ENCODE assay signal across 46 mouse cellular contexts in the genomic region with DNA sequence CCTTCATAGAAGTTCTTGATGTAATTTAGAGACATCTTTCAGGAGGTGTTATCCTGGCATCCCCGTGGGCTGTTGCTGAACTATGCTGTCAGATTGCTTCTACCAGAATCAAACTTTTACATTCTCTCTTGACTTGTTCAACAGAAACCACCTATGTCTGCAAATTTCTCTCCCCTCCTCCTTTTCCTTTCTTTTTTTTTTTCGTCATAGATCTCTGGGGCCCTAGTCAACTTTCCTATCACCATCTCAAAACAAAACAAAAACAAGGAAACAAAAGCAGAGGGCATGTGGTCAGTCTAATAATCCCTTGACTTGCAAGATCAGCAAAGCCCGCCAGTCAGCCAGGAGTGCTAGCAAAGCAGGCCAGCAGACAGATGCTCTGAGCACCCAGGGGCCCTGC. TPM values are rescaled to one million over a fixed set of nuclear protein-coding genes. Genes with fewer than 3 reads are reported as not detected.
"Had no signal": no experiment of that assay in that cellular context is flagged by ENCODE, and none has a peak within 500 bp of the region (broad histone marks: within the 10 kb centered on the region; RNA-seq: fewer than 3 reads in every experiment).

A gene (minus strand): TSS at position 101 of the 400 bp plus-strand sequence.

- H3K9ac ChIP-seq: limb, embryonic 12.5 days; limb, embryonic 13.5 days; limb, embryonic 15.5 days; liver, embryonic 12.5 days; liver, embryonic 13.5 days; liver, embryonic 14.5 days; liver, embryonic 15.5 days; liver, postnatal 0 days; lung, embryonic 14.5 days; lung, embryonic 15.5 days; midbrain, embryonic 12.5 days; midbrain, embryonic 13.5 days; midbrain, embryonic 15.5 days had no signal

- H3K27ac ChIP-seq: limb, embryonic 10.5 days; limb, embryonic 12.5 days; limb, embryonic 13.5 days; limb, embryonic 15.5 days; liver, embryonic 12.5 days; liver, embryonic 13.5 days; liver, embryonic 14.5 days; liver, embryonic 15.5 days; lung, embryonic 15.5 days; macrophage; midbrain, embryonic 10.5 days; midbrain, embryonic 12.5 days; midbrain, embryonic 13.5 days; midbrain, embryonic 15.5 days had no signal

- DNase-seq: left cerebral cortex, postnatal 4 days; liver; liver, embryonic 13.5 days; liver, postnatal 0 days; lung, adult 18-20 months; lung, adult 2 months; lung, embryonic 14.5 days; lung, postnatal 10 days; lung, postnatal 14 days; lung, postnatal 36 days; lung, postnatal 4 days; midbrain, embryonic 14.5 days had no signal

- H3K4me2 ChIP-seq: limb, embryonic 12.5 days; limb, embryonic 13.5 days; limb, embryonic 15.5 days; liver, embryonic 11.5 days; liver, embryonic 12.5 days; liver, embryonic 13.5 days; liver, embryonic 15.5 days; lung, embryonic 14.5 days; lung, embryonic 15.5 days; midbrain, embryonic 11.5 days; midbrain, embryonic 12.5 days; midbrain, embryonic 13.5 days; midbrain, embryonic 15.5 days had no signal

- H3K27me3 ChIP-seq: limb, embryonic 12.5 days; limb, embryonic 13.5 days; limb, embryonic 15.5 days; liver, embryonic 12.5 days; liver, embryonic 13.5 days; liver, embryonic 15.5 days; lung, embryonic 15.5 days; megakaryocyte, embryonic 14.5 days; midbrain, embryonic 12.5 days; midbrain, embryonic 13.5 days; midbrain, embryonic 15.5 days had no signal

- H3K4me1 ChIP-seq: limb, embryonic 10.5 days; limb, embryonic 12.5 days; limb, embryonic 13.5 days; limb, embryonic 15.5 days; liver, embryonic 12.5 days; liver, embryonic 13.5 days; liver, embryonic 15.5 days; lung, embryonic 15.5 days; megakaryocyte, embryonic 14.5 days; midbrain, embryonic 10.5 days; midbrain, embryonic 12.5 days; midbrain, embryonic 13.5 days; midbrain, embryonic 15.5 days had no signal

- H3K36me3 ChIP-seq: limb, embryonic 10.5 days; limb, embryonic 12.5 days; limb, embryonic 13.5 days; limb, embryonic 15.5 days; liver, embryonic 12.5 days; liver, embryonic 13.5 days; liver, embryonic 15.5 days; lung, embryonic 15.5 days; midbrain, embryonic 10.5 days; midbrain, embryonic 12.5 days; midbrain, embryonic 13.5 days; midbrain, embryonic 15.5 days had no signal

- H3K4me3 ChIP-seq: limb, embryonic 10.5 days; limb, embryonic 12.5 days; limb, embryonic 13.5 days; limb, embryonic 15.5 days; liver, embryonic 12.5 days; liver, embryonic 13.5 days; liver, embryonic 15.5 days; lung, embryonic 15.5 days; megakaryocyte, embryonic 14.5 days; midbrain, embryonic 10.5 days; midbrain, embryonic 12.5 days; midbrain, embryonic 13.5 days; midbrain, embryonic 15.5 days; myocyte had no signal

- H3K9me3 ChIP-seq: limb, embryonic 10.5 days; limb, embryonic 12.5 days; limb, embryonic 13.5 days; limb, embryonic 15.5 days; liver, embryonic 12.5 days; liver, embryonic 13.5 days; liver, embryonic 15.5 days; lung, embryonic 15.5 days; megakaryocyte, embryonic 14.5 days; midbrain, embryonic 10.5 days; midbrain, embryonic 12.5 days; midbrain, embryonic 13.5 days; midbrain, embryonic 15.5 days had no signal

RNA-seq across cellular contexts. Expression of the gene that starts here (rescaled TPM):
- total RNA-seq: left cerebral cortex, adult 8-10 months; left cerebral cortex, postnatal 10 days; left cerebral cortex, postnatal 14 days; left cerebral cortex, postnatal 25 days; left cerebral cortex, postnatal 36 days; left cerebral cortex, postnatal 4 days; liver, adult 2 months; megakaryocyte progenitor cell, adult 5-6 weeks; megakaryocyte, adult 5-6 weeks; megakaryocyte-erythroid progenitor cell, adult 5-6 weeks; midbrain, postnatal 0 days; monocyte, adult 5-6 weeks had no signal
- polyA plus RNA-seq: limb, embryonic 10.5 days; limb, embryonic 12.5 days; limb, embryonic 14.5 days; limb, embryonic 15.5 days; liver, adult 2 months; liver, embryonic 11.5 days; liver, embryonic 12.5 days; liver, embryonic 13.5 days; liver, embryonic 14.5 days; liver, embryonic 15.5 days; liver, embryonic 16.5 days; liver, postnatal 0 days; lung, adult 2 months; lung, embryonic 14.5 days; lung, embryonic 15.5 days; lung, embryonic 16.5 days; lung, postnatal 0 days; macrophage; midbrain, embryonic 10.5 days; midbrain, embryonic 11.5 days; midbrain, embryonic 12.5 days; midbrain, embryonic 13.5 days; midbrain, embryonic 14.5 days; midbrain, embryonic 15.5 days; midbrain, embryonic 16.5 days; midbrain, postnatal 0 days; myocyte; neural tube, embryonic 11.5 days had no signal
